Mouse (Mus musculus): ENCODE data around the gene Gdi2.

GRCm38 (mm10) chr13:3544077-3544874 is 6.4 kb downstream of the Gdi2 start:
- no peak for TF ChIP-seq GATA1 (IDR thresholded peaks at IDR 0.05; ENCODE audit: borderline replicate concordance, low read length)
- TF ChIP-seq FLI1 (IDR thresholded peaks at IDR 0.05; ENCODE audit: low read length), result no peak
